Mouse (Mus musculus): ENCODE data around the gene Nxnl1.

The Nxnl1 gene

DNA sequence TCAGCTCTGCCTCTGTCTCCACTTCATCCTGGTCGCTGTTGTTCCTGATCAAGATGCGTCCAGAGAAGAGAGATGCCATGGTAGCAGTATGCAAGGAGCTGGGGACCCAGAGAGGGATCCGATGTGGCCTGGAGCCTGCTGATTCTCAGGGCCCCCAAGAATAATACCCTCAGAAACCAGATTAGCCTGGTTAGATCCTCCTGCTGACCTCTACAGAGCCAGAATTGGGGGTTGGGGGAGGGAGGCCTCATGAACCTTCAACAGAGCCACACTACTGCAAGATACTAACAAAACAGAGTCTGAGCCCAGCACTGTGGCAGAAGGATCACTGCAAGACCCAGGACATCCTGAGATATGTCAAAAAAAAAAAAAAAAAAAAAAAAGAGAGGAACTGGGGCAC is at the start of gene Nxnl1:
Nxnl1 (minus strand) TSS at position 101 of the 400 bp plus-strand sequence.
- no peak for DNase-seq

DNA sequence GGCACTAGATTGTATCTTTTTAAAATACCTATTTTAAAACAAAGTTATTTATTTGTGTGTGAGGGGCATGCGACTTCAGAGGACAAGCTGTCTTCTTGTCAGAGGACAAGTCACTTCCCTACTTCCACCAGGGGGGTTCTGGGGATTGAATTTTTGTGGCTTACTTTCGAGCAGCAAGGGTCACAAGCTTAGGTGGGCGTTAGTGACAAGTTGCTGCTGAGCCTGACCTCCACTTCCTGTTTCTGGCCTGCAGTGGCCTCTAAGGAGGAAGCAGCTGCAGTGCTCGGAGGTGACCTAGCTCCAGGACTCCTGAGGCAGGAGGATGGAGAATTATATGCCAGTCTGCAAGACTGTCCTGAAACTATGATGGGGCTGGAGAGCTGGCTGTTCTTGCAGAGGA is 47.0 kb upstream of the Nxnl1 start:
- DNase-seq = no peak

GRCm38 (mm10) chr8:71612141-71612540 is 45.7 kb upstream of the Nxnl1 start:
- DNase-seq = no peak

DNA sequence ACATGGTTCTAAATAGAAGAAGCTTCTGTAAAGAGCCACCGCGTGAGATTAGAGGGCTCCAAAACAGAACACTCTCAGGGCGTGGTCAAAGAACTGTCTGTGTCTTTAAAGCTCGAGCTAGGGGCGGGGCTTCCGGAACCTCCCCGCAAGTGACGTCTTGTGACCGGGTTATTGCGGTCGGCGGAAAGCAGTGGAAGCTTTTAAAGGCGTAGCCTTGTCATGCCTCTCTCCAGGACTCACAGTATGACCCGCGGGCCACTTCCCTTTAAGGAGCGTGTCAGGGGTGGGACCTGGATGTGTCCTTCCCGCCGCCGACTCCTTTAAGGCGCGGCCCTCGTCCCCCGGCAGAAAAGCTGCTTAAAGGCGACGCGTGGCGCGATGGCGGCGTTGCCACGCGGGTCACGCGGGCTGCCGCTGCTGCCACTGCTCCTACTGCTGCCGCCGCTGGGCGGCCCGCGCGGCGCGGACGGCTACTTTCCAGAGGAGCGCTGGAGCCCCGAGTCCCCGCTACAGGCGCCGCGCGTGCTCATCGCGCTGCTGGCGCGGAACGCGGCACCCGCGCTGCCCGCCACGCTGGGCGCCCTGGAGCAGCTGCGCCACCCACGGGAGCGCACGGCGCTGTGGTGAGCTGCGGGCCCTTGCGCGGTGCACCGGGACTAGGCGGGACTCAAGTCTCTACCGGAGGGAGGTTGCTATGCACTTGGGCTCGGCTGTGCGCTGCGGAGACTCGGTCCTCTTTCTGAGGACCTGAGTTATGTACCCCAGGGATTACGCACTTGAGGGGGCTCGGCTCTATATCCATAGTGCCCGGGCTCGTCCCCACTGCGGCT is 44.6 kb upstream of the Nxnl1 start, which contains the start of gene Colgalt1:
Colgalt1 (plus strand) TSS at position 177 of the 830 bp plus-strand sequence.
- peak; percentile 95 for DNase-seq

- no peak for DNase-seq
Observed at GRCm38 (mm10) chr8:71604021-71604420, 37.6 kb upstream of the Nxnl1 start.

DNA sequence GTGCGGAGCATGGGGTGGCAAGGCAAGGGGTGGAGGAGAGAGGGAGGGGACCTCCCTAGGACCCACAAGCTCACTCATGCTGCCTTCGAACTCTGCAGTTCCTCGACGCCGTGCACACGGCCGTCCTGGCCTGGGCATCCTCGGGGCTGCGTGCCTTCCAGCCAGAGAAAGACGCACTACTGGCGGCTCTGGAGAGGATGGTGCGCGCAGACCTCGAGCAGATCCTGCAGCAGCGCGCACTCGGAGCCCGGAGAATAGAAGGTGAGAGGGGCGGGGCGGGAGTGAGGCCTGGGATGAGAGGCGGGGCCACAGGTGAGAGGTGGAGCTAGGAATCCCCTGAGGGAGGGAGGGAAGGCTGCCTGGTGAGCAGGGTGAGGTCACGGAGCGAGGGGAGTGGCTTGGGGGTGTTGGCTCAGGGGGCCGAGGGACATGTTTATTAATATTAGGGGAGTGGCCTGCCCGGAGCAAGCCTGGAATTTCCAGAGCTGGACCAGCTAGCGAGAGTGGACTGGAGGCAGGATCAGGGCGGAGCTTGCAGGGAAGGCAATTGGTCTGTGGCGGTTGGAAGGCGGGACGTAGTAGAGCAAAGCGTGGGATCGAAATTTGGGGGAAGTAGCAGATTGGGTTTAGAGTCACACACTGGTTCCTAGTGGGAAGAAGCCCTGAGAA is 36.4 kb upstream of the Nxnl1 start:
- DNase-seq = peak in 1 of 2 experiments; percentile 27

- DNase-seq = peak; percentile 29 to 46
Observed at GRCm38 (mm10) chr8:71601939-71602665, 35.7 kb upstream of the Nxnl1 start.

- no peak for DNase-seq
Observed at GRCm38 (mm10) chr8:71598841-71599240, 32.4 kb upstream of the Nxnl1 start.

DNA sequence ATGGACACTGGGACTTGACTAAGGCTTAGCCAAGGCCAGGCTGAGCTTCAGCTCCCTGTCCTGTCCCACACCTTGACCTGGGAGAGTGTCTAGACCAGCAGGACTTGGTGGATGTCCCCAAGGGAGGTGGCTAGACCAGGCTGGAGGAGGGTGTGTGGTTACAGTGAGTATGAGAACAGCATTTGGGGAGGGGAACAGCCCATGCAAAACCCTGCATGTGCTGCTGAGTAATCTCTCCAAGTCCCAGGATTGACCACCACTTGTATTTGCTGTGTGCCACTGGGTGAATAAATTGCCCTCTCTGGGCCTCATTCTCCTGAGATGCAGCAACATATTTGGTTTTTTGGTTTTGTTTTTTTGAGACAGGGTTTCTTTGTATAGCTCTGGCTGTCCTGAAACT is 32.0 kb upstream of the Nxnl1 start:
- no peak for DNase-seq

- peak; percentile 39 to 53 for DNase-seq
Observed at GRCm38 (mm10) chr8:71597451-71597850, 31.1 kb upstream of the Nxnl1 start, which contains the start of gene Fam129c. TSS of gene Fam129c (plus strand) at chr8:71597648.

DNA sequence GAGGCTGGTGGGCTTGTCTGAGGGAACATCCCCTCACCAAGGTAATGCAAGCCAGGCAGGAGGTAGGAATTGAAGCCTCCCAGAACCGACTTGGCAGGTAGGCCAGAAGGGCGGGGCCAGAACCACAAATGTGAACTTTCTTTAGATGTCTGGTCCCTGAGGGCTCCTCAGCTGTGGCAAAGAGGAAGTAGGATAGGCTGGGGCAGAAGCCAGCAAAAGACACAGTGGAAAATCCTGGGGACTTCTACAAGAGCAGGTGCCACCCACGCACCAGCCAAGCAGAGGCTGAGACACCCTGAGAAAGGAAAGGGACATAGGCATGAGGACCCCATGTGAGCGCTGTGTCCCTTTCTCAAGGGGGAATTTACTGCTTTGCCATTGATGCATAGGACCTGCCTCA is 30.4 kb upstream of the Nxnl1 start:
- DNase-seq = peak; percentile 67 to 69

GRCm38 (mm10) chr8:71596384-71596783 is 30.0 kb upstream of the Nxnl1 start:
- DNase-seq = no peak

GRCm38 (mm10) chr8:71595862-71596261 is 29.5 kb upstream of the Nxnl1 start:
- peak; percentile 82 to 93 for DNase-seq

GRCm38 (mm10) chr8:71594324-71594722 is 27.9 kb upstream of the Nxnl1 start:
- no peak for DNase-seq

DNA sequence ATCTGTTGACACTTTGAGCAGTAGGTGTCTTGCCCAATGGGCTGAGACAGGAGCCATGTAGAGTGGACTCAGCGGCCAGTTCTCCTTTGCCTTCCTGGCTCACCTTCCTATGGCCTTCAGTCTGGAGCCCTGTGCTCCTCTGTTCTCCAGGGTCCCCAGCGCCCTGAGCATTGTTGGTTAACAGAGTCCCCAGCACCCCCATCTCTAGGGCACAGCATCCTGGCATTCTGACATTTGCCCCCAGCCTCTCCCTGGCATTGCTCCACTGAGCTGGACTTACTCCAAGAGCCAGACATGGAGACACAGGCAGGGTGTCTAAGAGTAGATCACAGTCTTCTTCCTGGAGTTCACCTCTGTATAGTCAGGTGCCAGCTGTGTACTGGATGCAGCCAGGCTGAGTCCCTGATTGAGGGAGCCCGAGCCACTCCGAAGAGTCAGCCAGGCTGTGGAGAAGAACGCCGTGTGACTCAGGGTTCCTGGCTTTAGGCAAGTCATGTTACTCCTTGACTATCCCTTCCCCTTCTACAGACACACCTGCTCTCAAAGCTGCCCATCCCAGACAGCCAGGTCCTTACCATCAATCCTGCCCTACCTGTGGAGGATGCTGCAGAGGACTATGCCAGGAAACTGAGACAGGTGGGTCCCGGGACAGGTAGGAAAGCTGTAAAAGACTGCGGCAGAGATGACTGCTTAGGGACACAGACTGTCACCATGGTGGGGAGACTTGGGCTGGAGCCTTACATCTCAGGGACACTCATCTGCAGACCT is 27.3 kb upstream of the Nxnl1 start:
- DNase-seq = no peak

- peak; percentile 70 to 73 for DNase-seq
Observed at GRCm38 (mm10) chr8:71592374-71593170, 26.2 kb upstream of the Nxnl1 start.

DNA sequence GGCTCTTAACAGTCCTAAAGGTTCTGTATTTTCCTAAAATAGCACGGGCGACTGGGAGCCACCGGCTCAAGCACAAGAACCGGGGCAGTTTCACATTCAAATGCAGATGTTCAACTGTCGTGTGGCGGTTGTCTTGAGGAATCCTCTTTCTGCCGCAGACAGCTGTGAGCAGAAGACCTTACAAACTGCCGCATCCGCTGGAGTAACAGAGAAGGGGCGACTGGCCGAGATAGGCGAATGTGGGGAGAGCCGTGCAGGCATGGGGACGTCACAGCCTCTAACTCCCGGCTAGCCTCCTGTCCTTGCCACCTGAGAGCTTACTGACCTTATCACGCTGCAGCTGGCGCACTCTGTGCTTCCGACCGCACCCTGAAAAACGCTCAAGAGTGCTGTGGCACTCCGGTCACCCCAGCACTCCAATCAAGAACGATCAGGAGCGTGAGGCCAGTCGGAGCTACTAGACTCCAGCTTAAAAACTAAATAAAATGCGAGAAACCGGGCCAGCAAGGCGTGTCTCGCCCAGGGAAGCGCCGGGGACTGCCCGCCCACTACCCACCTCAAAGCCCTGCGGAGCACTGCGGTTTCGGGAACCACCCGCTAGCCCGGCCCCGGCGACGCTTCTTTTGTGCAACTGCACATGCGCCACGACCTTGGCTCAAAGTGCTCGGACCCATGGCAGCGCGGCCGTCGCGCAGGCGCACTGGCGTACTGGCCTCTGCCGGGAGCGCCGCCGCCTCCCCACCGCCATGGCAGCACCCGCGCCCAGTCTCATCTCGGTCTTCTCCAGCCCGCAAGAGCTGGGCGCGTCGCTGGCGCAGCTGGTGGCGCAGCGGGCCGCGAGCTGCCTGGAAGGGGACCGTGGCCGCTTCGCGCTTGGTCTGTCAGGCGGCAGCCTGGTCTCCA is 25.3 kb upstream of the Nxnl1 start, which contains the start of gene Pgls:
Pgls (plus strand) TSS at position 706 of the 903 bp plus-strand sequence.
- DNase-seq = peak; percentile 92 to 94

GRCm38 (mm10) chr8:71591017-71591416 is 24.6 kb upstream of the Nxnl1 start:
- DNase-seq = no peak

DNA sequence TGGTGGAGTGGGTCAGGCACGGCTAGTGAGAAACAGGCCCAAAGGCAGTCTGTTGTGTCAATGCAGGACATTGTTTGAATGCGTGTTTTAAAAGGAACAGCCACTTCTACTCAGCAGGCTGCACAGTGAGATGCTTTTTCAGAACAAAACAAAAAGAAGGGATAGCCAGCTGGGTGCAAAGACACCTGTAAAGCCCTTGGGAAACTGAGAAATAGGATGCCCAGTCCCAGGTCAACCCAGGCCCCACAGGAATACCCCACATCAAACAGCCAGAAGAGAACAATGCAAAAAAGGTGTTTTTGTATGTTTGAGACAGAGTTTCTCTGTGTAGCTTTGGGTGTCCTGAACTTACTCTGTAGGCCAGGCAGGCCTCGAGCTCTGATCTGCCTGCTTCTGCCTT is 22.4 kb upstream of the Nxnl1 start:
- DNase-seq = no peak

GRCm38 (mm10) chr8:71586891-71587290 is 20.5 kb upstream of the Nxnl1 start:
- DNase-seq = no peak

Measured in spleen, adult 18-20 months (tissue).